Mouse (Mus musculus) heart, embryonic 12.5 days (tissue): ENCODE data around the gene Cd200. TPM values are rescaled to one million over a fixed set of nuclear protein-coding genes. Genes with fewer than 3 reads are reported as not detected.
"Not testable (repeated sequence)": the region's sequence is repeated elsewhere in the genome, so short reads cannot be mapped to it uniquely, and the experiment has no call there.

ENCODE experiments used
- ATAC-seq: fragments of 200-750 bp; cut with Nextera tagmentation; 2 replicates; pipeline ENCODE4 v1.8.0; 2017; ENCODE audit warnings: moderate TSS enrichment, moderate library complexity; ENCODE audit not compliant: insufficient number of reproducible peaks, low FRiP score
- H3K27ac ChIP-seq: fragments of 300-500 bp; sonication (generic); 2 replicates; pipeline ENCODE4 v1.5.1; 2016; ENCODE audit warnings: mild to moderate bottlenecking, moderate library complexity; ENCODE audit not compliant: poor library complexity, severe bottlenecking
- H3K27me3 ChIP-seq: fragments of 300-500 bp; sonication (generic); replicated peaks from 2 replicates; pipeline ENCODE4 v1.6.1; 2016; ENCODE audit warnings: mild to moderate bottlenecking, moderate library complexity
- H3K36me3 ChIP-seq: fragments of 300-500 bp; sonication (generic); 2 replicates; pipeline ENCODE4 v1.6.1; 2016; ENCODE audit warnings: mild to moderate bottlenecking, moderate library complexity
- H3K4me1 ChIP-seq: fragments of 300-500 bp; sonication (generic); replicated peaks from 2 replicates; pipeline ENCODE4 v1.6.1; 2016; ENCODE audit warnings: mild to moderate bottlenecking
- H3K4me2 ChIP-seq: fragments of 300-500 bp; sonication (generic); 2 replicates; pipeline ENCODE4 v1.6.1; 2016; ENCODE audit warnings: mild to moderate bottlenecking, moderate library complexity
- H3K4me3 ChIP-seq: fragments of 300-500 bp; sonication (generic); 2 replicates; pipeline ENCODE4 v1.5.1; 2016; ENCODE audit warnings: mild to moderate bottlenecking
- H3K9ac ChIP-seq: fragments of 300-500 bp; sonication (generic); 2 replicates; pipeline ENCODE4 v1.6.1; 2016; ENCODE audit warnings: mild to moderate bottlenecking, moderate library complexity
- H3K9me3 ChIP-seq: fragments of 300-500 bp; sonication (generic); replicated peaks from 2 replicates; pipeline ENCODE4 v1.6.1; 2016; ENCODE audit warnings: mild to moderate bottlenecking, moderate library complexity
- WGBS: fragments of 180-500 bp; shearing (Covaris S2); methylation state at CpG from one replicate; pipeline ENCODE4 v1.1.7; 2016; 5-methylcytosine and 5-hydroxymethylcytosine counted together
- polyA plus RNA-seq: library from polyadenylated mRNA; unstranded; fragments of >200 nt; fragmentation: Nextera tagmentation; extraction: Ambion mirVana; gene quantifications from 2 replicates; pipeline ENCODE4 v1.2.1, GENCODE M21; 2016

The Cd200 gene
- polyA plus RNA-seq, 1 experiment from 2014 or later = 15.4 TPM

DNA sequence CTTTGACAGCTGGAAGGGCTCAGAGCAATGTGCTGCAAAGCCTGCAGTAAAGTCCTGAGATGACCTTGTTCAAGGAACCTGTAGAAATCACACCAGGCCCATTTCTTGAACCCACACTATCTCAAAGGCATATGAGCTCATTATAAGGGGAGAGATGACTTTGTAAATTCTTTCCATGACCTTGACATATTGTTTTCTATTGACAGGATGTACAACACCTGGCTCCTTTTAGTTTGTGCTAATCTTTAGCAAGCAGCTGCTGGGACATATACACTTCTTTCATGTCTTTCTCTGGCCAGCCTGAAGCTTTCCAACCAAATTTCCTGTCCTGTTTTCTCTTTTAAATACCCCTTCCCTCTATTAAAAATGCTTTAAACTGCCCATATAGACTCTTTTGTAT is 47.4 kb downstream of the Cd200 start:
- no peak overlapping the region for H3K4me2 ChIP-seq
- H3K4me3 ChIP-seq = no peak overlapping the region
- H3K9me3 ChIP-seq = no peaks in the 10 kb centered on the region
- no peak overlapping the region for H3K27ac ChIP-seq
- H3K27me3 ChIP-seq = no peaks in the 10 kb centered on the region
- H3K4me1 ChIP-seq = peaks cover 4% of the 10 kb centered on the region; the same call in 1 of the 2 replicates
- no peak overlapping the region for H3K9ac ChIP-seq
- H3K36me3 ChIP-seq = no peaks in the 10 kb centered on the region
- ATAC-seq = no peak

DNA sequence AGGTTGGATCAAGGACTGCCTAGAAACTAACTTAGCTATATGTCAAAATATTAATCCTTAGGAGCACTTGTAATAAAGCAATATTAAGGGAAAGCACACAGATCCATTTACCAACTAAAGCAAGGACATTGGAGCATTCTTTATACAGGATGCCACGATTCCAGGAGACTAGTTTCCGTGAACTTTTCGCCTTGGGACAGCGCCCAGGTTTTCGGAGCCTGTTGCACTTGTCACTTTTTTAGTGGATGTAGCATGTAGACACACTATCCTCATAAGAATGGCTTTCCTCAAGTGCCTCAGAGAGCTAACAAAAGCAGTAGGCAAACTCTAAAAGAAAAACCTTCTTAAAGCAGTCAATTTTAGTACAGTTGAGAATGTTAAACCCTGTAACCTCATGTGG is 50.4 kb downstream of the Cd200 start:
- not testable (repeated sequence) for H3K4me3 ChIP-seq, ATAC-seq, H3K4me2 ChIP-seq, H3K9ac ChIP-seq, H3K4me1 ChIP-seq, H3K36me3 ChIP-seq, H3K27ac ChIP-seq, H3K9me3 ChIP-seq, H3K27me3 ChIP-seq
- 83% methylated on average over 5 of the region's 5 CpGs for WGBS

DNA sequence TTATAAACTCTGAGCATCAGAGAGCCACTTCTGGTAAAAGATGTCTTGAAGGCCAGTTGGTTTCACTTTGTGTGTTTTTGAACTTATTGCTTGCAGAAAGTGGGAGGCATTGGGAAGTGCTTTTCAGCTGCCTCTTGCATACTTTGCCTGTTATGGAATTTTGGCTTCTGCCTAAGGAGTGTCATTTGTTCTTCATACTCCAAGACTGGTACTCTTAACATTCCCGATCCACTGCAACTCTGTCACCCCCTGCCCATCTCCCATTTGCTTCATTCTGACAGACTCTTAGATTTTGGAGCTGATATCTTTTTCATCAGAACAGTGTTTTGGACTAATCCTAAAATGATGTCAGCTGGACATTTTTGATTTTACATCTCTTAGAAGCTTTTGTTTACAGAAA is 51.7 kb downstream of the Cd200 start:
- Histone ChIP-seq H3K4me1 (no peaks in the 10 kb centered on the region), H3K4me2 (no peak overlapping the region), H3K27ac (no peak overlapping the region), H3K27me3 (no peaks in the 10 kb centered on the region), H3K36me3 (no peaks in the 10 kb centered on the region), H3K9ac (no peak overlapping the region), H3K9me3 (no peaks in the 10 kb centered on the region), H3K4me3 (no peak overlapping the region)
- WGBS = 73% methylated on average over 1 of the region's 1 CpGs
- no peak for ATAC-seq

DNA sequence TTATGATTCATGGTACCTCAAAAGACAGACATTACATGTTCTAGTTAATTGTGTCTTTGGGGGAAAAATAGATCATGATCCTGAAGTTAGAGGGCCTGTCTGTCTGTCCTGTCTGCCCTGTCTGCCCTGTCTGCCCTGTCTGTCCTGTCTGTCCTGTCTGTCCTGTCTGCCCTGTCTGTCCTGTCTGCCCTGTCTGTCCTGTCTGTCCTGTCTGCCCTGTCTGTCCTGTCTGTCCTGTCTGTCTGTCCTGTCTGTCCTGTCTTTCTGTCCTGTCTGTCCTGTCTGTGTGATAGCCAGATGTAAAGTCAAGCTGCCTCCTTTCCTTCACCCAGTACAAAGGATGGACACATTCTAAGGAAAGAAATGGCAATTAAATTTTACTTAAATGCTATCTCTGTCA is 56.0 kb downstream of the Cd200 start:
- Histone ChIP-seq H3K27ac (no peak overlapping the region), H3K9me3 (no peaks in the 10 kb centered on the region), H3K4me1 (no peaks in the 10 kb centered on the region), H3K27me3 (no peaks in the 10 kb centered on the region), H3K4me2 (no peak overlapping the region), H3K4me3 (no peak overlapping the region), H3K9ac (no peak overlapping the region), H3K36me3 (no peaks in the 10 kb centered on the region)
- ATAC-seq = peak; percentile 90

DNA sequence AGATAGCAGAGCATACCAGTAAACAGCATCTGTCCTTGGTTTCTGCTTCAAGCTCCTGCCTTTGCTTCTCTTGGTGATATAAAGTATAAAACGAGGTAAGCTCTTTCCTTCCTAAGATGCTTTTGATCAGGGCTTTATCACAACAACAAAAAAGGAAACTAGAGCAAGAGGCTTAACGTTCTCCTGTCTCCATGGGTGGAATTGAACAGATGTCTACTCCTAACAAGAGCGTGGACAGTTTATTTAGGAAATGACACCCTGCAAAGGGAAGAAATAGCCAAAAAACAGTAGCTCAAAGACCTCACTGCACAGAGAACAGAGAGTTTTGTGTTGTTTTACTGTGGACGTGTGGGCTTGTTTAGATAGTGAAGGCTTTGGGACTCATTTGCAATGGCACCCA is 58.1 kb downstream of the Cd200 start:
- Histone ChIP-seq H3K27ac (no peak overlapping the region), H3K4me3 (no peak overlapping the region), H3K4me2 (no peak overlapping the region), H3K27me3 (no peaks in the 10 kb centered on the region), H3K4me1 (no peaks in the 10 kb centered on the region), H3K9me3 (no peaks in the 10 kb centered on the region), H3K36me3 (no peaks in the 10 kb centered on the region), H3K9ac (no peak overlapping the region)
- WGBS = 50% methylated on average over 4 of the region's 4 CpGs
- ATAC-seq = no peak

DNA sequence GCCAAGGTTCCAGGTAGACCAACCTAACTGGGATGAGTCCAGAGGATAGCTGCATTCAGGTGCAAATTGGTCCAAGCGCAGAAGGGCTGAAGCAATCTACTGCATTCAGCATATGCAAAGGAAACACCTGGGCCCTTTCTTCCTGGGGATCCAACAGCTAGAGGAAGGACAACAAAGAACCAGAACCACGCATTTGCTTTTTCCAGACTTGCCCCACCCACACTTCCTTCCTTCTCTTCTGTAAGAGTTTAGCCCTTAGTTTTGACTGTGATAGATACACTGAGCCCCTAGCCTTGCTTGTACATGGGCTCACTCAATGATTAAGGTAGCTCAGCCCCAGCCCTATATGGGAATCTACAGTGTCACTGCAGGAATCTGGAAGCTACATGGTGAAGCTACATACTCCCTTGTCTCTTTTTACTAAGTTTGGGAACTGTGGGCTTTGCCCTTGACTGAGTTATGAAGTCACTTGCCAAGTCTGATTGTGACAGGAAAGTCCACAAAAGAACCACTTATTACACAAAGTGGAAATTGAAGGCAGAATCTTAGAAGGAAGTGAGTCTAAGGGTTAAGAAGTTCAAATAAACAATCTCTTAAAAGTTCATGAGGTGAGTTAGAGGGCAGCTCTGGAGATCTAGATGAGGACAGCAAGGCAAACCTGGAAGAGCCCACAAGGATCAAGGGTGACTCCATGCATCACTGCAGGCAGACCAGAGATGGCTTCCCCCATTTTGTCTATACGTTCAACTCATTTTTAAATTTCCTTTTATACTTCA is 59.1 kb downstream of the Cd200 start:
- no peaks in the 10 kb centered on the region for H3K27me3 ChIP-seq
- H3K9ac ChIP-seq = no peak overlapping the region
- no peaks in the 10 kb centered on the region for H3K4me1 ChIP-seq
- H3K4me2 ChIP-seq = no peak overlapping the region
- no peak overlapping the region for H3K27ac ChIP-seq
- no peak for ATAC-seq
- H3K4me3 ChIP-seq = no peak overlapping the region
- 66% methylated on average over 3 of the region's 3 CpGs for WGBS
- H3K9me3 ChIP-seq = no peaks in the 10 kb centered on the region
- H3K36me3 ChIP-seq = no peaks in the 10 kb centered on the region

DNA sequence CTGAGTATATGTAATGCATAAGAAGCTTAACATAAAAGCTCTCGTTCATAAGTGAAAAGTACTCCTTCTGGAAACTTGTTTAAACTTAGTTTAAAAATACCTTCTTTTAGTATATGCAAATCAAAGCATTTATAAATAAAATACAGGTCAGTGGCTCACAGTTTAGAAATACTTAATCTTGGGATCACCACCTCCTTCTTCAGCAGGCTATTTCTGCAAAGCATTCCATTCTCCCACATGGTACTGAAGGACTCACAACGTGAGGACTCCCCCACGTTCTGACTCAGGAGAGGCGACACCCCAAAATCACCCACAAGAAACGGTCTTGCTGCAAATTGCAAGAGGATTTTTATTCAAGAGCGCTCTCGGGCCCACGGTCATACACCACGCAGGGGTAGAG is 60.6 kb downstream of the Cd200 start:
- WGBS = 88% methylated on average over 8 of the region's 9 CpGs
- not testable (repeated sequence) for H3K9ac ChIP-seq, H3K27me3 ChIP-seq, H3K36me3 ChIP-seq, H3K27ac ChIP-seq, H3K4me1 ChIP-seq, H3K4me3 ChIP-seq, H3K9me3 ChIP-seq, ATAC-seq, H3K4me2 ChIP-seq

DNA sequence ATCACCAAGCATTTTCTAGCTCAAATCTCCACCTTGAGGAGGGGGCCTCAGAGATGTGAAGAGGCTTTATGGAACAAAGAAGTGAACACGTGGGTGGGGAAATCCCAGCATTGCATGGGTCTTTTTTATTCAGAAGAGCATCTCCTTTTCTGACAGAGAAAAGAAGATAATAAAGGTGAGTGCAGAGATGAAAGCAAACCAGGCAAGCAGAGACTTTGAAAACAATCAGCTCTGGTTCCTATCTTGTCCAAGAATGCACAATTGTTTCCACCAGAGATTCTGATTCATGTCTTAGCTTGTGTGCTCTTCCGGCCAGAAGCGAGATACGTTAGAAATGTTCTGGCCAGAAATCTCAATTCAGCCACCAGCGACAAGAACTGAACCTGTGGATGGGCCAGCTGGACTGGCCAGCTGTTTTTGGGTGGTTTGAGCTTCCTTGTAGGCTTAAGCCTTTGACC is 61.9 kb downstream of the Cd200 start:
- H3K4me3 ChIP-seq = no peak overlapping the region
- no peak overlapping the region for H3K27ac ChIP-seq
- H3K4me2 ChIP-seq = no peak overlapping the region
- H3K4me1 ChIP-seq = no peaks in the 10 kb centered on the region
- H3K36me3 ChIP-seq = no peaks in the 10 kb centered on the region
- ATAC-seq = no peak
- H3K27me3 ChIP-seq = no peaks in the 10 kb centered on the region
- H3K9ac ChIP-seq = no peak overlapping the region
- no peaks in the 10 kb centered on the region for H3K9me3 ChIP-seq
- 74% methylated on average over 5 of the region's 5 CpGs for WGBS

DNA sequence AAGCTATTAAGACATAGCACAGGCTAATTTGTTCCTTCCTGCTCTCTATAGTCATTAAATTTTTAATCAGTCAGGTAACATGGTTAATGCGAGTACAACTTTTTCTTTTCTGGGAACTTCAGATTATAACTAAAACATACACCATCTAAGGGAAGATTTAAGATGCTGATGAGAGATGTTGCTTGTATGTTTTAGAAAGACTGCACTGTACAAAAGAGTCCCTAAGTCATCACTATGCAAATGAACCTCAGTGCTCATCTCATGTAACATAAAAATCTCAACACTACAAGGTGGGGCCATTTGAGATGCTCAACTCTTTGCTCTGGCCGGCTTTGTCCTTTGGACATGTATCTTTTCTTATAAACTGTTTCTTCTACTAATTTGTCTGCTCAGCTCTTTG is 62.5 kb downstream of the Cd200 start:
- no peaks in the 10 kb centered on the region for H3K27me3 ChIP-seq
- ATAC-seq = no peak
- H3K4me2 ChIP-seq = no peak overlapping the region
- H3K27ac ChIP-seq = no peak overlapping the region
- WGBS = 85% methylated on average over 2 of the region's 2 CpGs
- no peaks in the 10 kb centered on the region for H3K9me3 ChIP-seq
- no peaks in the 10 kb centered on the region for H3K36me3 ChIP-seq
- H3K4me3 ChIP-seq = no peak overlapping the region
- H3K9ac ChIP-seq = no peak overlapping the region
- H3K4me1 ChIP-seq = no peaks in the 10 kb centered on the region

DNA sequence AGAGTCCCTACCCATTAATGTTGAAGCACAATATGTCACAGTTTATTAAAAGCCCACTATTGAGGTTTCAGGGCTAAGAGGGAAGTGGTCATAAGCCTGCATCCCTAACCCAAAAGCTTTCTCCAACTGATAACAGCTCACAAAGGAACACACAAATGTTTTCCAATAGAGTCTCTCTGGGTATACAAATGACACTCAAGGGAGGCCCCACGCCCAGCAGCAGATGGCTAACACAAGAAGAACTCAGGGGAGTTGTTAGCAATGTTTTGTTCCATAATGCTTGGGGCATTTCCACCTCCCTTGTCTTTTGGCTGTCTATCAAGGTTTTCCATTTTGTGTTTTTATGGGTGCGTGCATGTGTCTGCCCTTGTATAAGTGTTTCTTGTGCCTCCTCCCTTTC is 64.0 kb downstream of the Cd200 start:
- Histone ChIP-seq H3K27me3 (no peaks in the 10 kb centered on the region), H3K9me3 (no peaks in the 10 kb centered on the region), H3K36me3 (no peaks in the 10 kb centered on the region), H3K4me2 (no peak overlapping the region), H3K9ac (no peak overlapping the region), H3K4me3 (no peak overlapping the region), H3K4me1 (no peaks in the 10 kb centered on the region), H3K27ac (no peak overlapping the region)
- no peak for ATAC-seq
- 71% methylated on average over 2 of the region's 2 CpGs for WGBS

DNA sequence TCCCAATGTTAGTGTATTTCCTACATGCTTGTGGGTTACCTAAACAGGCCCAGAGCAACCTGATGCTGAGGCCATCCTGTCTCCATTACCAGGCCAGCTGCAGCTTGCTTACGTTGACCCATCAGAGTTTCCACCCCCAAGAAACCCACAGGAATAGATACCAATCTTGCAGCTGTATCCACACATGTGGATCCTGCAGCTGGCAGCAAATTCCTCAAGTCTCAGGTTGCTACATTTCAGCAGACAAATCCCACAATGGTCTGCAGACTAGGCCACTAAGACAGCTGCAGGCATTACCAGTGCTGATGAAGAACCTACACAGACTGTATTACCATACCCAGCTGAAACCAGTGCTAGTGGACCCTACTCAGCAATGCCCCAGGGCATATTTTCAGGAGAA is 72.4 kb downstream of the Cd200 start:
- H3K27ac ChIP-seq = no peak overlapping the region
- H3K36me3 ChIP-seq = no peaks in the 10 kb centered on the region
- no peaks in the 10 kb centered on the region for H3K9me3 ChIP-seq
- ATAC-seq = no peak
- no peaks in the 10 kb centered on the region for H3K4me1 ChIP-seq
- no peak overlapping the region for H3K4me2 ChIP-seq
- no peak overlapping the region for H3K4me3 ChIP-seq
- no peak overlapping the region for H3K9ac ChIP-seq
- no peaks in the 10 kb centered on the region for H3K27me3 ChIP-seq
- WGBS = 66% methylated on average over 1 of the region's 1 CpGs

DNA sequence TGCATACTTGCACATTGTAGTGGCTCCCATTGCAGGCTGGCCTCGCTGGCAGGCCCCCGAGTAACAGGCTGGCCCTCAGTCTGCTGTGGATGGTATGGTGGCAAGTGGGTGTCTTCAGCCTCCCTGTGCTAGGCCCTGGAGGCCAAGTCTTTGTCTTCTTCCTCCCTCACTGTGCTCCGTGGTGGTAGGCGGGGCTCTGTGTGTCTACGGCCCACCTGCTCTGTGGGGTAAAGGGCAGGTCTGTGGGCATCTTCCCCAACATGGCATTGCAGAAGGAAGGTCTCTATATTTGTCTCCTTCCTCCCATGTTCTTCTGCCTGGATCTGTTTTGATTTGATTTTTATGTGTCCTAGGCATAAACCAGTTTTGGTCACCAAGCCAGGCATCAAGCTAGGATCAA is 74.0 kb downstream of the Cd200 start:
- Histone ChIP-seq H3K4me1 (no peaks in the 10 kb centered on the region), H3K27ac (no peak overlapping the region), H3K4me3 (no peak overlapping the region), H3K9ac (no peak overlapping the region), H3K27me3 (no peaks in the 10 kb centered on the region), H3K4me2 (no peak overlapping the region), H3K9me3 (no peaks in the 10 kb centered on the region), H3K36me3 (no peaks in the 10 kb centered on the region)
- no peak for ATAC-seq
- WGBS = 79% methylated on average over 5 of the region's 5 CpGs
